Mouse (Mus musculus) lung, embryonic 15.5 days (tissue): ENCODE data around the gene 2410137M14Rik. TPM values are rescaled to one million over a fixed set of nuclear protein-coding genes. Genes with fewer than 3 reads are reported as not detected.

Experiments used
- ATAC-seq: fragments of 200-750 bp; cut with Nextera tagmentation; 2 replicates; pipeline ENCODE4 v1.8.0; 2017; ENCODE audit warnings: moderate number of reproducible peaks, borderline replicate concordance; ENCODE audit not compliant: low FRiP score, low TSS enrichment; ENCODE audit errors: extremely low read depth
- H3K27ac ChIP-seq: fragments of 300-500 bp; sonication (generic); 2 replicates; pipeline ENCODE4 v1.5.1; 2015; ENCODE audit warnings: moderate library complexity, mild to moderate bottlenecking, inconsistent platforms
- H3K27me3 ChIP-seq: fragments of 300-500 bp; sonication (generic); 2 replicates; pipeline ENCODE4 v1.6.1; 2015; ENCODE audit warnings: inconsistent platforms
- H3K36me3 ChIP-seq: fragments of 300-500 bp; sonication (generic); 2 replicates; pipeline ENCODE4 v1.6.1; 2015; ENCODE audit warnings: inconsistent platforms
- H3K4me1 ChIP-seq: fragments of 300-500 bp; sonication (generic); 2 replicates; pipeline ENCODE4 v1.6.1; 2015; ENCODE audit warnings: inconsistent platforms
- H3K4me2 ChIP-seq: fragments of 300-500 bp; sonication (generic); 2 replicates; pipeline ENCODE4 v1.6.1; 2015; ENCODE audit warnings: inconsistent platforms, mild to moderate bottlenecking, moderate library complexity
- H3K4me3 ChIP-seq: fragments of 300-500 bp; sonication (generic); 2 replicates; pipeline ENCODE4 v1.5.1; 2015; ENCODE audit warnings: mild to moderate bottlenecking, inconsistent platforms
- H3K9ac ChIP-seq: fragments of 300-500 bp; sonication (generic); 2 replicates; pipeline ENCODE4 v1.6.1; 2015; ENCODE audit warnings: inconsistent platforms
- H3K9me3 ChIP-seq: fragments of 300-500 bp; sonication (generic); 2 replicates; pipeline ENCODE4 v1.6.1; 2016; ENCODE audit warnings: inconsistent platforms
- WGBS: fragments of 180-500 bp; shearing (Covaris S2); methylation state at CpG from one replicate; pipeline ENCODE4 v1.1.7; 2015; 5-methylcytosine and 5-hydroxymethylcytosine counted together
- polyA plus RNA-seq: library from polyadenylated mRNA; unstranded; fragments of >200 nt; fragmentation: Nextera tagmentation; extraction: Ambion mirVana; gene quantifications from 2 replicates; pipeline ENCODE4 v1.2.1, GENCODE M21; 2015

The 2410137M14Rik gene
- polyA plus RNA-seq, 1 experiment from 2014 or later = not detected

GRCm38 (mm10) chr17:37011719-37012118 lies 30.7 kb upstream of the 2410137M14Rik start:
- no peaks in the 10 kb centered on the region for H3K27me3 ChIP-seq
- H3K4me3 ChIP-seq = no peak overlapping the region
- no peak for ATAC-seq
- WGBS = 66% methylated on average over 3 of the region's 3 CpGs
- peaks cover 28% of the 10 kb centered on the region for H3K36me3 ChIP-seq
- H3K9ac ChIP-seq = no peak overlapping the region
- H3K4me1 ChIP-seq = 0 out of 2 replicates have a peak, but pooled peaks cover 6% of the 10 kb centered on the region
- H3K4me2 ChIP-seq = no peak overlapping the region
- no peaks in the 10 kb centered on the region for H3K9me3 ChIP-seq
- H3K27ac ChIP-seq = no peak overlapping the region

GRCm38 (mm10) chr17:37009460-37010042 lies 28.5 kb upstream of the 2410137M14Rik start:
- H3K27me3 ChIP-seq = no peaks in the 10 kb centered on the region
- H3K27ac ChIP-seq = no peak overlapping the region
- WGBS = 90% methylated on average over 17 of the region's 17 CpGs
- peaks cover 37% of the 10 kb centered on the region for H3K36me3 ChIP-seq
- no peak for ATAC-seq
- no peaks in the 10 kb centered on the region for H3K9me3 ChIP-seq
- 0 out of 2 replicates have a peak, but pooled peaks cover 7% of the 10 kb centered on the region for H3K4me1 ChIP-seq
- no peak overlapping the region for H3K4me2 ChIP-seq
- H3K4me3 ChIP-seq = no peak overlapping the region
- H3K9ac ChIP-seq = no peak overlapping the region

GRCm38 (mm10) chr17:37008161-37008560 lies 27.1 kb upstream of the 2410137M14Rik start:
- Histone ChIP-seq H3K27me3 (no peaks in the 10 kb centered on the region), H3K9me3 (no peaks in the 10 kb centered on the region), H3K36me3 (peaks cover 38% of the 10 kb centered on the region), H3K9ac (no peak overlapping the region), H3K4me1 (peaks cover 15% of the 10 kb centered on the region), H3K4me3 (no peak overlapping the region), H3K4me2 (no peak overlapping the region), H3K27ac (no peak overlapping the region)
- ATAC-seq = no peak
- WGBS = 84% methylated on average over 6 of the region's 6 CpGs

- H3K27me3 ChIP-seq = no peaks in the 10 kb centered on the region
- peaks cover 20% of the 10 kb centered on the region for H3K36me3 ChIP-seq
- H3K27ac ChIP-seq = 0 out of 2 replicates have a peak overlapping the region, but pooled peaks have one; percentile 95
- no peak for ATAC-seq
- H3K4me3 ChIP-seq = peak overlapping the region; percentile 73
- H3K4me2 ChIP-seq = peak overlapping the region; percentile 85
- WGBS = 12% methylated on average over 4 of the region's 4 CpGs
- peaks cover 14% of the 10 kb centered on the region for H3K4me1 ChIP-seq
- H3K9ac ChIP-seq = peak overlapping the region; percentile 86
- no peaks in the 10 kb centered on the region for H3K9me3 ChIP-seq
Measured at GRCm38 (mm10) chr17:37003366-37003765, 22.3 kb upstream of the 2410137M14Rik start.

- ATAC-seq = peak; percentile 92
Measured at GRCm38 (mm10) chr17:37002364-37003330, 21.6 kb upstream of the 2410137M14Rik start.

GRCm38 (mm10) chr17:37000863-37001262 lies 19.8 kb upstream of the 2410137M14Rik start, which contains the start of gene Zfp57:
Gene Zfp57, plus strand, starts transcription at chr17:37001163.
- Histone ChIP-seq H3K4me3 (peak within 1 kb of the TSS; percentile 73), H3K36me3 (peaks cover 4% of the 10 kb centered on the region), H3K9me3 (no peaks in the 10 kb centered on the region), H3K4me1 (peaks cover 14% of the 10 kb centered on the region), H3K9ac (no peak within 1 kb of the TSS), H3K27me3 (no peaks in the 10 kb centered on the region), H3K4me2 (peak within 1 kb of the TSS; percentile 85), H3K27ac (0 out of 2 replicates have a peak within 1 kb of the TSS, but pooled peaks have one; percentile 41)
- no peak for ATAC-seq
- 90% methylated on average over 7 of the region's 7 CpGs for WGBS

More at GRCm38 (mm10) chr17:37002364-37003330, 21.6 kb upstream of the 2410137M14Rik start:
- peak overlapping the region; percentile 86 for H3K9ac ChIP-seq
- peaks cover 13% of the 10 kb centered on the region for H3K36me3 ChIP-seq
- H3K4me2 ChIP-seq = peak overlapping the region; percentile 85
- H3K4me1 ChIP-seq = peaks cover 14% of the 10 kb centered on the region
- no peaks in the 10 kb centered on the region for H3K27me3 ChIP-seq
- under 1% methylated on average over 49 of the region's 49 CpGs for WGBS
- H3K27ac ChIP-seq = peak overlapping the region; percentile 95
- H3K9me3 ChIP-seq = no peaks in the 10 kb centered on the region
- peak overlapping the region; percentile 73 for H3K4me3 ChIP-seq

GRCm38 (mm10) chr17:36998477-36998876 lies 17.4 kb upstream of the 2410137M14Rik start:
- Histone ChIP-seq H3K36me3 (no peaks in the 10 kb centered on the region), H3K4me2 (no peak overlapping the region), H3K27ac (no peak overlapping the region), H3K27me3 (no peaks in the 10 kb centered on the region), H3K4me3 (no peak overlapping the region), H3K9me3 (no peaks in the 10 kb centered on the region), H3K4me1 (peaks cover 9% of the 10 kb centered on the region), H3K9ac (no peak overlapping the region)
- whole genome bisulfite sequencing = 66% methylated on average over 2 of the region's 2 CpGs
- ATAC-seq = no peak

GRCm38 (mm10) chr17:36997033-36997735 lies 16.1 kb upstream of the 2410137M14Rik start:
- H3K27ac ChIP-seq = no peak overlapping the region
- no peak overlapping the region for H3K4me2 ChIP-seq
- peaks cover 3% of the 10 kb centered on the region; the same call in 1 of the 2 replicates for H3K4me1 ChIP-seq
- H3K9ac ChIP-seq = no peak overlapping the region
- no peaks in the 10 kb centered on the region for H3K27me3 ChIP-seq
- no peak for ATAC-seq
- H3K4me3 ChIP-seq = no peak overlapping the region
- H3K36me3 ChIP-seq = no peaks in the 10 kb centered on the region
- WGBS = 27% methylated on average over 7 of the region's 7 CpGs
- H3K9me3 ChIP-seq = no peaks in the 10 kb centered on the region

- Histone ChIP-seq H3K27me3 (no peaks in the 10 kb centered on the region), H3K4me2 (no peak overlapping the region), H3K36me3 (no peaks in the 10 kb centered on the region), H3K4me3 (no peak overlapping the region), H3K27ac (no peak overlapping the region), H3K9ac (no peak overlapping the region), H3K9me3 (no peaks in the 10 kb centered on the region), H3K4me1 (no peaks in the 10 kb centered on the region)
- 62% methylated on average over 3 of the region's 3 CpGs for WGBS
- no peak for ATAC-seq
Measured at GRCm38 (mm10) chr17:36995448-36995847, 14.4 kb upstream of the 2410137M14Rik start.

- 87% methylated on average over 2 of the region's 2 CpGs for WGBS
- no peak for ATAC-seq
- H3K4me2 ChIP-seq = no peak overlapping the region
- H3K27ac ChIP-seq = no peak overlapping the region
- peaks cover 3% of the 10 kb centered on the region for H3K27me3 ChIP-seq
- no peak overlapping the region for H3K9ac ChIP-seq
- H3K36me3 ChIP-seq = no peaks in the 10 kb centered on the region
- H3K4me3 ChIP-seq = no peak overlapping the region
- no peaks in the 10 kb centered on the region for H3K4me1 ChIP-seq
- H3K9me3 ChIP-seq = no peaks in the 10 kb centered on the region
Measured at GRCm38 (mm10) chr17:36994528-36994927, 13.5 kb upstream of the 2410137M14Rik start.

GRCm38 (mm10) chr17:36993770-36994325 lies 12.8 kb upstream of the 2410137M14Rik start:
- Histone ChIP-seq H3K9me3 (no peaks in the 10 kb centered on the region), H3K4me3 (no peak overlapping the region), H3K4me2 (no peak overlapping the region), H3K27ac (no peak overlapping the region), H3K36me3 (no peaks in the 10 kb centered on the region), H3K27me3 (peaks cover 10% of the 10 kb centered on the region), H3K4me1 (no peaks in the 10 kb centered on the region), H3K9ac (no peak overlapping the region)
- no peak for ATAC-seq
- 91% methylated on average over 4 of the region's 4 CpGs for WGBS
